Mouse (Mus musculus): ENCODE measurements around the gene Plxna1.

GRCm38 (mm10) chr6:89281492-89282332 lies 80.7 kb downstream of the Plxna1 start:
- TF ChIP-seq CTCF (IDR thresholded peaks at IDR 0.05; ENCODE audit: low read depth): no peak
- no peak for TF ChIP-seq EP300 (optimal IDR thresholded peaks at IDR 0.05)
